Mouse (Mus musculus): ENCODE measurements around the gene Foxa2. TPM values are rescaled to one million over a fixed set of nuclear protein-coding genes. Genes with fewer than 3 reads are reported as not detected.

Foxa2 gene
- polyA plus RNA-seq, 1 experiment from 2014 or later: 5.1 TPM

DNA sequence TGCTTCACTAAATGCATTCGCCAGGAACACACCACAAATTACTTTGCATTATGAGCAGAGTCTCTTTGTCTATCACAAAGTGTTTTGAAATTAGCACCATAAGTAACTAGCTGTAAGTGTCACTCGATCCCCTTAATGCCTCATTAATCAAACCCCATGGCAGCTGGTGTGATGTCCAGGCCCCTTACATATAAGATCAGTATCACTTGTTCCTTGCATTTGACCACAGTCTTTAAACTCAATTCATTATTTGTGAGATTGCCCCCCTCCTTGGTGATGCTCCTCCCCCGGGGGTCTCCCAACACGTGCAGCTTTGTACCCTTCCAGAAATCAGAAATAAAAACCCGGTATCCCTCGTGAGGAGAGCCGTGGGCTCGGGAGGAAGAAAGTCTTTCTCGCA, 25.8 kb downstream of the Foxa2 start:
- Histone ChIP-seq H3K9ac (replicated peaks; ENCODE audit: low read length) (no peak overlapping the region), H3K27me3 (ENCODE audit: control insufficient read depth, insufficient read depth, low read length) (peaks cover 77% of the 10 kb centered on the region), H3K4me3 (replicated peaks; ENCODE audit: low read depth, low read length) (no peak overlapping the region), H3K9me3 (ENCODE audit: control insufficient read depth, low read length) (no peaks in the 10 kb centered on the region), H3K27ac (replicated peaks; ENCODE audit: low read depth, low read length) (no peak overlapping the region), H3K36me3 (ENCODE audit: control insufficient read depth, insufficient read depth, low read length) (no peaks in the 10 kb centered on the region), H3K4me2 (ENCODE audit: low read length) (no peak overlapping the region), H3K4me1 (ENCODE audit: control insufficient read depth, insufficient read depth, low read length) (no peaks in the 10 kb centered on the region)
- ATAC-seq (ENCODE audit: low FRiP score, low TSS enrichment) (no peak), DNase-seq (no peak)
- WGBS: 9% methylated on average over 9 of the region's 9 CpGs

DNA sequence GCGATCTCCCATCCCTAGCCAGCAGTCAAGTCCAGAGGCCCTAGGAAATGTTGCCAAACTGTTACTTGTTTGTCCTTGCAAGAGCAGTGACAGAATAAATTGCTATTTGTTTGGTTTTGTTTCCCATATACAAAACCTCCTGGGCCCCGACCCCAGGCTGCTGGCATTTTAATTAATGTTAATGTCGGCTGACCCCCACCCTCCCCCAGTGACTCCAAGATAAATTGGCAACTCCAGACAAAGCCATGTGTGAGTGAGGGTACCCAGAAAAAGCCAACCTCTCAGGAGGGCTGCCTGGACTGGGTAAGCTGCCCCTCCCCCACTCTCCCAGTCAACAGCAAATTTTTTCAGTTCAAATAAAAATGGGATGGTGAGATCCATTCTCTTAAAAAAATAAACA, 26.6 kb downstream of the Foxa2 start:
- Histone ChIP-seq H3K27me3 (ENCODE audit: control insufficient read depth, insufficient read depth, low read length) (peaks cover 68% of the 10 kb centered on the region), H3K4me3 (replicated peaks; ENCODE audit: low read depth, low read length) (no peak overlapping the region), H3K9ac (replicated peaks; ENCODE audit: low read length) (no peak overlapping the region), H3K36me3 (ENCODE audit: control insufficient read depth, insufficient read depth, low read length) (no peaks in the 10 kb centered on the region), H3K4me2 (ENCODE audit: low read length) (no peak overlapping the region), H3K4me1 (ENCODE audit: control insufficient read depth, insufficient read depth, low read length) (no peaks in the 10 kb centered on the region), H3K9me3 (ENCODE audit: control insufficient read depth, low read length) (no peaks in the 10 kb centered on the region), H3K27ac (replicated peaks; ENCODE audit: low read depth, low read length) (no peak overlapping the region)
- ATAC-seq (ENCODE audit: low FRiP score, low TSS enrichment) (no peak), DNase-seq (no peak)
- 18% methylated on average over 3 of the region's 3 CpGs for WGBS

DNA sequence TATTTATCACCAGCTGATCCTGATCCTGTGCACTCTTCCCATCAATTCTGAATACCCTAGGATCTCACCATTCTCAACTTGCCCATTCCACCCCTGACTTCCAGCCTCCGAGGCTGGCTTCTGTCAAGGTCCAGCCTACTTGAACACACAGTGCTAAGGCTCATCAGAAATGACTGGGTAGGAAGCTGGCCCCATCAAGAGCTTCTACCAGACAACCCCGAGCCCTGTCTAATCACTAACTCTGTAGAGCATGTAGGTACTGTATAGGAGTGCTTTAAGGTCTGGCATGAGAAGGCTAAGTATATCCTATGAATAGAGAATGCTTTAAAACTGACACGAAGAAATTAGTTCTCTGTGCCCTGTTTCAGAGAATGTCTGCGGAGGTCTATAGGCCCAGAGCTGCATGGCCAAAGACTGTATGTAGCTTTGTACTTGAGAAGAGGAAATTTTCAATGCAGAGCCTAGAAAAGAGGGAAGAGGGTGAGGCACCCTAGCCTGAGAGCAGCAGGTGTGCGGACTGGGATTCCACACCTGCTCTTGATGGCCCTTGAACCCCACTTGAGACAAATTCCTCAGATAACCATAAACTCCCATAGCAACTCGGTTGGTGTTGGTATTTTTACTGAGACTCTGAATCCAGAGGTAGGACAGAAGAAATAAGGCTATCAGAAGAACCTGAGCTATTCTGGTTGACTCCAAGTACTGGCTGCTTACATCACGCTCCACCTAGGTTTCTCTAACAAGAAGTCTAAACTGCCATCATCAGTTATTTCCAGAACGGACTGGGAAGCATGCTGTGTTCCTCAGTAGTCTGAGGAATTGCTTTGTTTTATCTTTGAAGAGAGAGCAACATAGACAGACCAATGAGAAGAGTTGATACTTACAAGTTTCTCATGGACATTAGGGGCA, 28.7 kb downstream of the Foxa2 start:
- no peak for ATAC-seq (ENCODE audit: low FRiP score, low TSS enrichment)
- 92% methylated on average over 8 of the region's 8 CpGs for WGBS
- Histone ChIP-seq H3K36me3 (ENCODE audit: control insufficient read depth, insufficient read depth, low read length) (no peaks in the 10 kb centered on the region), H3K4me3 (replicated peaks; ENCODE audit: low read depth, low read length) (no peak overlapping the region), H3K4me2 (ENCODE audit: low read length) (no peak overlapping the region), H3K27ac (replicated peaks; ENCODE audit: low read depth, low read length) (no peak overlapping the region), H3K27me3 (ENCODE audit: control insufficient read depth, insufficient read depth, low read length) (peaks cover 48% of the 10 kb centered on the region), H3K9me3 (ENCODE audit: control insufficient read depth, low read length) (no peaks in the 10 kb centered on the region), H3K4me1 (ENCODE audit: control insufficient read depth, insufficient read depth, low read length) (no peaks in the 10 kb centered on the region), H3K9ac (replicated peaks; ENCODE audit: low read length) (no peak overlapping the region)
- no peak for DNase-seq

DNA sequence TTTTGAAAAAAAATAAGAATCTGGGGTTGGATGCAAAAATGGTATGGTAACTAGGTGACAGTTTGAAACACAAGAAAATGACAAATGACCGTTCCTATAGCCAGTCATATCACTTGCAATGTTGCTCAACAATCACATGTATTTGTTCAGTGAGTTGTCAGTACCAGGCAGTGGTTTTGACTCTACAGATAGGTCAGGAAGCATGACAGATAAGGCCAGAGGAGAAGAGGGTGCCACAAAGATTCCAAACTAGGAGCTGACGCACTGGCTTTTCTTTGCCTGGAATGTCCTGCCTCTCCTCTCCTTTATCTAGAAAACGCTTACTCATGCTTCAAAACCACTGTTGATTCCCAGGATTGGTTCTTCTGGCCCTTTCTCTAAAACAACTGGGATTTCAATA, 33.4 kb downstream of the Foxa2 start:
- WGBS: 81% methylated on average over 3 of the region's 3 CpGs
- ATAC-seq (ENCODE audit: low FRiP score, low TSS enrichment) (no peak), DNase-seq (no peak)
- H3K27me3 ChIP-seq (ENCODE audit: control insufficient read depth, insufficient read depth, low read length): peaks cover 5% of the 10 kb centered on the region; the same call in 1 of the 2 replicates
- no peaks in the 10 kb centered on the region for H3K9me3 ChIP-seq (ENCODE audit: control insufficient read depth, low read length)
- H3K4me2 ChIP-seq (ENCODE audit: low read length): no peak overlapping the region
- no peaks in the 10 kb centered on the region for H3K36me3 ChIP-seq (ENCODE audit: control insufficient read depth, insufficient read depth, low read length)
- no peak overlapping the region for H3K27ac ChIP-seq (replicated peaks; ENCODE audit: low read depth, low read length)
- H3K4me1 ChIP-seq (ENCODE audit: control insufficient read depth, insufficient read depth, low read length): no peaks in the 10 kb centered on the region
- no peak overlapping the region for H3K4me3 ChIP-seq (replicated peaks; ENCODE audit: low read depth, low read length)
- no peak overlapping the region for H3K9ac ChIP-seq (replicated peaks; ENCODE audit: low read length)

DNA sequence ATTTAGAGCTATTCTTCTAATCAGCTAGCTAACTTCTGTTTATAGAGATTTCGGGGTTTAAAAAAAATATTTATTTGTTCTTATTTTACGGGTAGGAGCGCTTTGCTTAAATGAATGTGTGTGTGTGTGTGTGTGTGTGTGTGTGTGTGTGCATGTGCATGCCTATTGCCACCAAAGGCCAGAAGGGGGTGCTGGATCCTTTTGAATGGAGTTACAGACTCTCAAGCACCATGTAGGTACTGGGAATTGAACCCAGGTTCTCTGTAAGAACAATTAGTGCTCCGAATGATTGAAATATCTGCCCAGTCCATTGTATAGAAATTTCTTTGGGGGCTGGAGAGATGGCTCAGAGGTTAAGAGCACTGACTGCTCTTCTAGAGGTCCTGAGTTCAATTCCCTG, 37.7 kb downstream of the Foxa2 start:
- Histone ChIP-seq H3K4me3 (replicated peaks; ENCODE audit: low read depth, low read length) (no peak overlapping the region), H3K4me2 (ENCODE audit: low read length) (no peak overlapping the region), H3K27me3 (ENCODE audit: control insufficient read depth, insufficient read depth, low read length) (no peaks in the 10 kb centered on the region), H3K36me3 (ENCODE audit: control insufficient read depth, insufficient read depth, low read length) (no peaks in the 10 kb centered on the region), H3K9me3 (ENCODE audit: control insufficient read depth, low read length) (no peaks in the 10 kb centered on the region), H3K9ac (replicated peaks; ENCODE audit: low read length) (no peak overlapping the region), H3K27ac (replicated peaks; ENCODE audit: low read depth, low read length) (no peak overlapping the region), H3K4me1 (ENCODE audit: control insufficient read depth, insufficient read depth, low read length) (no peaks in the 10 kb centered on the region)
- DNase-seq: no peak
- ATAC-seq (ENCODE audit: low FRiP score, low TSS enrichment): no peak
- 94% methylated on average over 4 of the region's 4 CpGs for WGBS

DNA sequence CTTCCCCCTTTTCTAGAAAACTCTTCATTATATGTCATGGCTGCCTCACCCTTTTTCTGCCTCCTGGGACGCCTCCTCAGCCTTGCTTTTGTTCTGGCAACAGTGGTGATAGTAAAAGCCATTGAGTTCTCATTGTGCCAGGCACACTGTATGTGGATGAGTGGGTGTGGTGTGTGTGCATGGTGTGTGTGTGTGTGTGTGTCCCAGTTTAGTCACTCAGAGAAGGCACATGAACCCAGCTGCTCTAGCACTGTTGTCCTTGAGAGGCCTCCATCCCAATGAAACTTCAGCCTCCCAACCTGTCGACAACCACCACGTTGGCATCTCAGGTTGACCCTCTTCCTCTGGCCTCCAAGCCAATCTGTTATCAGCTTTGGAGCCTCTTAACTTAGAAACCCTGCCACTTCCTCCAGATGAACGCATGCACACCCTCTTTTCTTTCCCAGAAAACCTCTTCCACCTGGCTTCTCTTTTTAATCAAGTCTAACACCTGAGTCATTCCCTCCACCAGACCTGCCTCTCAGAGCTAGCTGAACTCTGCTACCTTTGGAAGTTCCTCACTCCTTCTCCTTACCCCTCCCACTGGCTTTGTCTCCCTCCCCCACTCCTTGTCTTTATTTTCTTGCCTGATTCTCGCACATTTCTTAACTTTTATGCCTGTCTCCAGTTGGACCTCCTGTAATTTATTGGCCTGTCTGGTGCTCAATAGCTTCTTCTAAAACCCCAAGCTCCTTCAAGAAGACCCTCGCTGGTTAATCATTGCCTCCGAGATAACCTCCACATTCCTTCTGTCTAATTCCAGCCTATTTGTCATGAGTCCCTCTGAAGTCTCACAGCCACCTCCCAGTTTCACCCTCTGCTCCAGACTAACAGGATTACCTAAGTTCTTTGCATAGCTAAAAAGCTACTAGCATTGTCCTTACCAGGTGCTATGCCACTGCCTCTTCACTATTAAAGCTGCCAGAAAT, 41.9 kb downstream of the Foxa2 start:
- Histone ChIP-seq H3K9ac (replicated peaks; ENCODE audit: low read length) (no peak overlapping the region), H3K4me1 (ENCODE audit: control insufficient read depth, insufficient read depth, low read length) (no peaks in the 10 kb centered on the region), H3K27me3 (ENCODE audit: control insufficient read depth, insufficient read depth, low read length) (no peaks in the 10 kb centered on the region), H3K4me2 (ENCODE audit: low read length) (no peak overlapping the region), H3K4me3 (replicated peaks; ENCODE audit: low read depth, low read length) (no peak overlapping the region), H3K36me3 (ENCODE audit: control insufficient read depth, insufficient read depth, low read length) (no peaks in the 10 kb centered on the region), H3K27ac (replicated peaks; ENCODE audit: low read depth, low read length) (no peak overlapping the region), H3K9me3 (ENCODE audit: control insufficient read depth, low read length) (no peaks in the 10 kb centered on the region)
- ATAC-seq (ENCODE audit: low FRiP score, low TSS enrichment): no peak
- WGBS: 64% methylated on average over 7 of the region's 7 CpGs
- DNase-seq: no peak

DNA sequence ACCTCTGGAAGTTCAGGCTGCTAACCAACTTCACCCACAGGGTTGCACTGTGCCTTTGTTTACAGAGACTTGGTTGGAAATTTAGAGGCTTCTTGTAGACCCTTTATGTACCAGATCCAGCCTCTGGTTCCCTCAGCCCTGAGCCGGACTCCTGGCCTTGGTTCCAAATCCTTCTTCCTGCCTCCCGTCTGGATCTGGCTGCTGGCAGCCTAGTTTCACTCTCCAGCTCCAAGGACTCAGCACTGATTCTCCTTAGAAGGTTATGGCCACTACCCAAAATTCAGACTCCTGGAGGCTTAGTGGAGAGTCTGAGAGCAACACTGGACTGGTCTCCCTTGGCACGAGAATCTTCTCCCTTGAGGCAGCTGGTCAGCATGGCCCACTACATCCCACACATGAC, 43.3 kb downstream of the Foxa2 start:
- no peak for ATAC-seq (ENCODE audit: low FRiP score, low TSS enrichment)

DNA sequence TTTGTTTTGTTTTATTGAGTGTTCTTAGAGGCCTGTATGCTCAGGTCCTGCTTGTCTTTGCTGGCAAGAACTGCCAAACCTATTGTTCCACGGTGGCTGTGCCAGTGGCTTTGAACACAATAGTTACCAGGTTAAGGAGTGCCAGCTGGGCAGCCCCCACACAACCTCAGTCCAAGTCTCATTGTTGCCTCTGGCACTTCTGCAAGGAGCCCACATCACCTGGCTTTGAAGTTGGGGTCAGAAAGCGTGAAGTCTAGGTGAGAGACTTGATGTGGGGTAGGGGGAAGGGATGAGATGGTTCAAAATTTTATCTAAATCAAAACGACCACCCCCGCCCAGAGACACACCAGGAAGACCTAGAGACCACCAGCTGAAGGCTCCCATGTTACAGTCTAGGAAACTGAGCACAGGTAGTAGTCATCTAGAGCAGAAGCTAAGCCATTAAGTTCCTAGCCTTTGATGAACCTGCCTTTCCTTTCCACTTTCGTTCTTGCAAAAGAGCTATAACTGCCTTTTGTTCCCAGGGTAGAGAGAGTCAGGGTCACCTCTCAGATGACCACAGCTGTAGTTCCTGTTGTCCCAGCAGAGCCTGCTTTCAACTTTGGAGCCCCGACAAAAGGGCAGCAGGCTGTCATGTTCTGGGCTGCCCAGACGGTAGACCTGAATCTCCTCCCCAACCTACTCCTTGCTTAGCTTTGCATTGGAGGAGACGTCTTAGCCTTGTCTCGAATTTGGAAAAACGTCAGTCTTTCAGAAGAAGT, 48.4 kb downstream of the Foxa2 start:
- H3K4me2 ChIP-seq (ENCODE audit: low read length): no peak overlapping the region
- no peaks in the 10 kb centered on the region for H3K27me3 ChIP-seq (ENCODE audit: control insufficient read depth, insufficient read depth, low read length)
- H3K9ac ChIP-seq (replicated peaks; ENCODE audit: low read length): no peak overlapping the region
- DNase-seq (no peak), ATAC-seq (ENCODE audit: low FRiP score, low TSS enrichment) (no peak)
- H3K4me1 ChIP-seq (ENCODE audit: control insufficient read depth, insufficient read depth, low read length): no peaks in the 10 kb centered on the region
- H3K36me3 ChIP-seq (ENCODE audit: control insufficient read depth, insufficient read depth, low read length): no peaks in the 10 kb centered on the region
- WGBS: 86% methylated on average over 10 of the region's 10 CpGs
- no peak overlapping the region for H3K4me3 ChIP-seq (replicated peaks; ENCODE audit: low read depth, low read length)
- H3K9me3 ChIP-seq (ENCODE audit: control insufficient read depth, low read length): no peaks in the 10 kb centered on the region
- H3K27ac ChIP-seq (replicated peaks; ENCODE audit: low read depth, low read length): no peak overlapping the region

More for the DNA sequence above, 43.3 kb downstream of the Foxa2 start:
- no peaks in the 10 kb centered on the region for H3K27me3 ChIP-seq (ENCODE audit: control insufficient read depth, insufficient read depth, low read length)
- H3K4me1 ChIP-seq (ENCODE audit: control insufficient read depth, insufficient read depth, low read length): no peaks in the 10 kb centered on the region
- no peak for DNase-seq
- no peak overlapping the region for H3K27ac ChIP-seq (replicated peaks; ENCODE audit: low read depth, low read length)
- no peaks in the 10 kb centered on the region for H3K9me3 ChIP-seq (ENCODE audit: control insufficient read depth, low read length)
- H3K4me2 ChIP-seq (ENCODE audit: low read length): no peak overlapping the region
- 93% methylated on average over 3 of the region's 3 CpGs for whole genome bisulfite sequencing
- H3K36me3 ChIP-seq (ENCODE audit: control insufficient read depth, insufficient read depth, low read length): no peaks in the 10 kb centered on the region
- no peak overlapping the region for H3K4me3 ChIP-seq (replicated peaks; ENCODE audit: low read depth, low read length)
- no peak overlapping the region for H3K9ac ChIP-seq (replicated peaks; ENCODE audit: low read length)
